Mouse (Mus musculus): ENCODE data around the gene Arhgdib.
"Not testable (repeated sequence)": the region's sequence is repeated elsewhere in the genome, so short reads cannot be mapped to it uniquely, and the experiment has no call there.

The Arhgdib gene

GRCm38 (mm10) chr6:136887854-136888253 lies 53.8 kb downstream of the Arhgdib start:
- DNase-seq (ENCODE audit: low spot score in 2 of 2), result no peak

DNA sequence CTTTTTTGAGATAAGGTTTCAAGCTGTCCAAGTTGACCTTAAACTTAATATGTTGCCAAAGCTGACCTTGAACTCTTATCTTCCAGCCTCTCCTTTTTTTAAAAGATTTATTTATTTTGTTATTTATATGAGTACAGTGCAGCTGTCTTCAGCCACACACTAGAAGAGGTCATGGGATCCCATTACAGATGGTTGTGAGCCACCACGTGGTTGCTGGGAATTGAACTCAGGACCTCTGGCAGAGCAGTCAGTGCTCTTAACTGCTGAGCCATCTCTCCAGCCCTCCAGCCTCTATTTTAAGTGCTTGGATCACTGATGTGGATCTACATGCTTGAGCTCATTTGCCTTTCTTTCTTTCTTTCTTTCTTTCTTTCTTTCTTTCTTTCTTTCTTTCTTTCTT lies 56.9 kb downstream of the Arhgdib start:
- DNase-seq (ENCODE audit: low spot score in 2 of 2), result not testable (repeated sequence)

GRCm38 (mm10) chr6:136883961-136884360 lies 57.7 kb downstream of the Arhgdib start:
- no peak for DNase-seq (ENCODE audit: low spot score in 2 of 2)

DNA sequence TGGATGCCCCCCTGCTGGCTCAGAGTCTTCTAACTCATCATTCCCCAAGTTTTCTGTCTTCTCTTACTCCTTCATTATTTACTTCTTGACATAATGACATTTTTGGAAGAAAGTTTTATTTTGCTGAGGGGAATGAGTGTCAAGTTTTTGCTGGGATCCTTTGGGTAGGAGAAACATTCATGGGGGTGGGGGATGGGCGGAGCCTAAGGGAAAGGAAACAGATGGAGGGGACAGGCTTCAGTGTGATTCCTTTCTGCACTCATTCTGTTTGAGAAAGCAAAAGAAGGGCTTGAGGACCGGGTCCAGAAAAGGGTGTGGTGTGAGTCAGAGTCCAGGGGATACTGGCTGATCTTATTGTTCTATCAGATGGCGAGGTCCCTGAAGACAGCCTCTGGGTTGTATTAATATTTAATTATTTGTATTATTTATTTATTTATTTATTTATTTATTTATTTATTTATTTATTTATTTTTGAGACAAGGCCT lies 58.2 kb downstream of the Arhgdib start:
- no peak for DNase-seq (ENCODE audit: low spot score in 2 of 2)

- no peak for DNase-seq (ENCODE audit: low spot score in 2 of 2)
These were observed 60.0 kb downstream of the Arhgdib start for GRCm38 (mm10) chr6:136881678-136882077.

DNA sequence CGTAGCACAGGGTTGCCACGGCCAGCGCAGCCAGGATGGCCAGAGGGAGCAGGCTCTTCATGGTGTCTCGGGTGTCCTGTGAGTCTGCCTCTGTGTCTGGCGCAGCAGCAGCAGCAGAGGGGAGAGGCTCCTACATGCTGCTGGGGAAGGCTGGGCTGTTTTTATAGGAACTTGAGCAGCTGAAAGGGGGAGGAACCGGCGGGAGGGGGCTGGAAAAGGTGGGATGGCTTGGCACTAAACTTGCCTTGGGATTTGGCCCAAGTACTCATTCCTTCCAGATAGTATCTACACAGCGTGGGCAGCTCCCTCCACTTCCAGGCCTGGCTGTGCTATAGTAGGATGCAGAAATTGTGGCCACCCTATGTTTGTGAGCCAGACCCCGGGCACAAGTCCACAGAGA lies 66.0 kb downstream of the Arhgdib start, which contains the start of gene Mgp:
Gene Mgp (minus strand): TSS at position 154 of the 400 bp plus-strand sequence.
- no peak for DNase-seq (ENCODE audit: low spot score in 2 of 2)

DNA sequence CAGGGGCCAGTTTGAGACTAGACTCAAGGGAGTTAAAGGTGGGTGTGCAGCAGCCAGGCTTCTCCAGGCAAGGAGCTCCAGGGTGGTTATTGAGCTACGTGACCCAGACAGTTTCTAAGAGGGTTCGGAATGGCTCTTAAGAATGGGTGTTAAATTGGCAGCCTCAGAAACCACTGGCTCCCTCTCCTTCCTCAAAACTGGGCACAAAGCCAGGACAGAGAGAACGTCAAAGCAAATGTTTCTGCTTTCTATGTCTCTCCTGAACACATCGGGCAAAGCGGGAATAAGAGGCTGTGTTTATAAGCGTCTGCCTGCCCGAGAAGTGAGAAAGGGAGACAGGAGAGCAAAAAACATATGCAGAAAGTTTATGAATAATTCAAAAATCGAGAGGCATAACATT lies 67.1 kb downstream of the Arhgdib start:
- no peak for DNase-seq (ENCODE audit: low spot score in 2 of 2)
